Mouse (Mus musculus) CH12.LX (cell line): Measurements from ENCODE around the gene Exoc7. TPM values are rescaled to one million over a fixed set of nuclear protein-coding genes. Genes with fewer than 3 reads are reported as not detected.

Source experiments
- DNase-seq: peaks from one replicate; pipeline ENCODE4 v3.0.0-alpha.2; 2013; ENCODE audit errors: extremely low read depth
- H3K27ac ChIP-seq: 2 replicates; pipeline ENCODE4 v1.5.1; 2012; ENCODE audit warnings: low read depth, mild to moderate bottlenecking, control low read depth, moderate library complexity; ENCODE audit not compliant: insufficient read depth
- H3K27me3 ChIP-seq: replicated peaks from 2 replicates; pipeline ENCODE3; 2012; ENCODE audit warnings: inconsistent platforms
- H3K36me3 ChIP-seq, 2 experiments: replicated peaks in 1 of 2; 2 replicates each; pipeline versions ENCODE3 to v1.6.1; 2012; ENCODE audit warnings: inconsistent platforms in 1 of 2, low read length in 1 of 2, mild to moderate bottlenecking in 1 of 2, mixed read lengths in 1 of 2, moderate library complexity in 1 of 2; ENCODE audit not compliant: control insufficient read depth in 1 of 2, insufficient read depth in 1 of 2
- H3K4me1 ChIP-seq, 2 experiments: 2 replicates each; pipeline ENCODE4 v1.6.1; 2012; ENCODE audit warnings: inconsistent platforms in 1 of 2, moderate library complexity in 1 of 2; ENCODE audit not compliant: insufficient read depth in 2 of 2, control insufficient read depth in 1 of 2
- H3K4me2 ChIP-seq: 2 replicates; pipeline ENCODE4 v1.6.1; 2012; ENCODE audit warnings: low read depth, mild to moderate bottlenecking, control low read depth; ENCODE audit not compliant: poor library complexity, insufficient read depth, severe bottlenecking
- H3K4me3 ChIP-seq, 3 experiments: fragments of 150-350 bp in 1 of 3; sonication (generic) in 1 of 3; replicated peaks in 1 of 3; 2 replicates each; pipeline versions ENCODE3 to v1.5.1; 2011 to 2012; ENCODE audit warnings: low read depth in 2 of 3, low read length in 2 of 3, mild to moderate bottlenecking in 2 of 3, moderate library complexity in 2 of 3, control low read depth in 1 of 3, improper control_type of control experiment in 1 of 3, inconsistent platforms in 1 of 3, mixed read lengths in 1 of 3; ENCODE audit not compliant: poor library complexity in 1 of 3
- H3K79me2 ChIP-seq: replicated peaks from 2 replicates; pipeline ENCODE4 v1.6.1; 2012; ENCODE audit warnings: mild to moderate bottlenecking, moderate library complexity; ENCODE audit not compliant: control insufficient read depth, poor library complexity, insufficient read depth, severe bottlenecking; ENCODE audit errors: extremely low read depth
- H3K9ac ChIP-seq: 2 replicates; pipeline ENCODE4 v1.6.1; 2012; ENCODE audit warnings: low read depth, mild to moderate bottlenecking, control low read depth, moderate library complexity; ENCODE audit not compliant: insufficient read depth
- H3K9me3 ChIP-seq: replicated peaks from 2 replicates; pipeline ENCODE3; 2012; ENCODE audit warnings: low read length, inconsistent platforms, mixed read lengths
- CHD1 ChIP-seq: IDR thresholded peaks from 2 replicates; pipeline ENCODE4 v1.6.1; 2012; ENCODE audit warnings: low read depth, low read length, improper control_type of control experiment, inconsistent platforms
- CHD2 ChIP-seq: IDR thresholded peaks from 2 replicates; pipeline ENCODE4 v1.6.1; 2011; ENCODE audit warnings: low read length, improper control_type of control experiment
- E2F4 ChIP-seq: IDR thresholded peaks from 2 replicates; pipeline ENCODE4 v1.6.1; 2011; ENCODE audit warnings: low read depth, low read length, improper control_type of control experiment; ENCODE audit not compliant: insufficient replicate concordance
- ELF1 ChIP-seq: IDR thresholded peaks from 2 replicates; pipeline ENCODE4 v1.6.1; 2014; ENCODE audit warnings: low read depth, mild to moderate bottlenecking, inconsistent platforms, low read length, improper control_type of control experiment
- ETS1 ChIP-seq: conservative IDR thresholded peaks from 2 replicates; pipeline ENCODE4 v1.6.1; 2012; ENCODE audit warnings: low read depth, mild to moderate bottlenecking, inconsistent platforms, low read length, improper control_type of control experiment, moderate library complexity
- GABPA ChIP-seq: IDR thresholded peaks from 2 replicates; pipeline ENCODE4 v1.6.1; 2012; ENCODE audit warnings: low read depth, low read length, improper control_type of control experiment, inconsistent platforms; ENCODE audit not compliant: insufficient replicate concordance
- HCFC1 ChIP-seq: IDR thresholded peaks from 2 replicates; pipeline ENCODE4 v1.6.1; 2012; ENCODE audit warnings: low read depth, mild to moderate bottlenecking, inconsistent platforms, low read length, improper control_type of control experiment
- IRF4 ChIP-seq: IDR thresholded peaks from 2 replicates; pipeline ENCODE4 v1.6.1; 2014; ENCODE audit warnings: low read depth, mild to moderate bottlenecking, inconsistent platforms, low read length, improper control_type of control experiment
- JUN ChIP-seq: IDR thresholded peaks from 2 replicates; pipeline ENCODE4 v1.6.1; 2011; ENCODE audit warnings: low read depth, mild to moderate bottlenecking, low read length, improper control_type of control experiment, moderate library complexity; ENCODE audit not compliant: insufficient read depth
- JUND ChIP-seq: conservative IDR thresholded peaks from 2 replicates; pipeline ENCODE4 v1.6.1; 2011; ENCODE audit warnings: low read depth, low read length, improper control_type of control experiment
- KAT2A ChIP-seq: IDR thresholded peaks from 2 replicates; pipeline ENCODE4 v1.6.1; 2012; ENCODE audit warnings: low read length, improper control_type of control experiment, inconsistent platforms; ENCODE audit not compliant: insufficient replicate concordance
- MAX ChIP-seq: IDR thresholded peaks from 2 replicates; pipeline ENCODE4 v1.6.1; 2011; ENCODE audit warnings: low read length, improper control_type of control experiment
- MYC ChIP-seq: IDR thresholded peaks from 2 replicates; pipeline ENCODE4 v1.6.1; 2011; ENCODE audit warnings: low read depth, mild to moderate bottlenecking, improper control_type of control experiment, low read length
- NELFE ChIP-seq: IDR thresholded peaks from 2 replicates; pipeline ENCODE4 v1.6.1; 2011; ENCODE audit warnings: low read depth, low read length, improper control_type of control experiment
- NRF1 ChIP-seq: IDR thresholded peaks from 2 replicates; pipeline ENCODE4 v1.6.1; 2014; ENCODE audit warnings: low read depth, mild to moderate bottlenecking, inconsistent platforms, low read length, improper control_type of control experiment, moderate library complexity
- POLR2A ChIP-seq: IDR thresholded peaks from 2 replicates; pipeline ENCODE4 v1.6.1; 2011; ENCODE audit warnings: low read depth, mild to moderate bottlenecking, improper control_type of control experiment, low read length
- SMC3 ChIP-seq: IDR thresholded peaks from 2 replicates; pipeline ENCODE4 v1.6.1; 2011; ENCODE audit warnings: low read depth, low read length, improper control_type of control experiment
- TCF12 ChIP-seq: IDR thresholded peaks from 2 replicates; pipeline ENCODE4 v1.6.1; 2014; ENCODE audit warnings: low read depth, mild to moderate bottlenecking, inconsistent platforms, low read length, improper control_type of control experiment
- UBTF ChIP-seq: IDR thresholded peaks from 2 replicates; pipeline ENCODE4 v1.6.1; 2012; ENCODE audit warnings: low read depth, mild to moderate bottlenecking, inconsistent platforms, low read length, improper control_type of control experiment, moderate library complexity
- ZC3H11A ChIP-seq: IDR thresholded peaks from 2 replicates; pipeline ENCODE4 v1.6.1; 2012; ENCODE audit warnings: low read depth, mild to moderate bottlenecking, inconsistent platforms, low read length, improper control_type of control experiment
- ZKSCAN1 ChIP-seq: IDR thresholded peaks from 2 replicates; pipeline ENCODE4 v1.6.1; 2012; ENCODE audit warnings: low read depth, inconsistent platforms, low read length, improper control_type of control experiment, borderline replicate concordance
- ZMIZ1 ChIP-seq: IDR thresholded peaks from 2 replicates; pipeline ENCODE4 v1.6.1; 2012; ENCODE audit warnings: low read depth, mild to moderate bottlenecking, inconsistent platforms, low read length, improper control_type of control experiment
- dilution Hi-C: fragments of 300-500 bp; cut with MboI; formaldehyde crosslinking; loops from 2 replicates; pipeline ENCODE4 v1.14.3; 2020; ENCODE audit warnings: low sequenced_read_pairs; ENCODE audit not compliant: extremely low pct_unique_long_range_greater_than_20kb, extremely low pct_ligation_motif_present
- in situ Hi-C: fragments of 300-500 bp; cut with MboI; formaldehyde crosslinking; loops from 3 replicates; pipeline ENCODE4 v1.14.3; 2019; ENCODE audit warnings: low sequenced_read_pairs, low pct_ligation_motif_present, low pct_unique_long_range_greater_than_20kb, mixed read lengths
- polyA plus RNA-seq: library from polyadenylated mRNA; unstranded; fragments of >175 nt; gene quantifications from 2 replicates; pipeline ENCODE4 v1.2.1, GENCODE M21; 2012; ENCODE audit warnings: low read depth; ENCODE audit not compliant: insufficient read length
- total RNA-seq, 2 experiments: library from RNA; depleted of rRNA; stranded (reverse); fragments of 300-350 nt in 1 of 2; fragments of >200 nt in 1 of 2; gene quantifications; 2 replicates each; pipeline ENCODE4 v1.2.3; 2012 to 2014

The Exoc7 gene
- total and polyA plus RNA-seq, 3 experiments, result 32.2 to 51.8 (median 42.1) TPM

DNA sequence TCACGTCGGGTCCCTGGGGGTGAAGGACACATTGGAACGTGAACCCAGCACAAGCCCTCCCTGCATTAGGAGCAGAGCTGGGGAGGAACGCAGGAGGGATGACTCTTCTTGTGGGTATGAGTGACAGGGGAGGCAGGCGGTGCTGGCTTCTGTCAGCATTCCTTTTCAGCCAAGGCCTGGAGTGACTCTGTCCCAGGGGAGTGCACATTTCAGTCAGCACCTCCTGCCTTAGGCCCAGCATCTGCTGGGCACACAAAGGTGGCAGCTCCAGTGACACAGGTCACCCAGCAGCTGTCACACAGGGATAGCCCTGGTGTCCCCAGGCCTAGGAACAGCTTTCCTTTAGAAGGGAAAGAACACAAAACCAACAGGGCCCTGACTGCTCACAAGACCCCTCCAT lies 40.9 kb upstream of the Exoc7 start:
- H3K4me1 ChIP-seq, result peaks cover 6 to 21% of the 10 kb centered on the region in 2 experiments
- no peaks in the 10 kb centered on the region for H3K9me3 ChIP-seq
- no peak overlapping the region for H3K4me3 ChIP-seq
- no peak overlapping the region for H3K27ac ChIP-seq
- no peak overlapping the region for H3K9ac ChIP-seq
- H3K36me3 ChIP-seq, result peaks cover 53 to 62% of the 10 kb centered on the region in 2 experiments
- H3K4me2 ChIP-seq, result no peak overlapping the region
- no peak for DNase-seq
- in situ Hi-C loops, result no loop called here
- no peaks in the 10 kb centered on the region for H3K79me2 ChIP-seq
- dilution Hi-C loops, result no loop called here
- no peaks in the 10 kb centered on the region for H3K27me3 ChIP-seq
- TF ChIP-seq NELFE (no peak), NRF1 (no peak), POLR2A (no peak), HCFC1 (no peak), GABPA (no peak), KAT2A (no peak), ETS1 (no peak), JUND (no peak), IRF4 (no peak), TCF12 (no peak), E2F4 (no peak), JUN (no peak)
- TF ChIP-seq, all 38 proteins: peak for 0

DNA sequence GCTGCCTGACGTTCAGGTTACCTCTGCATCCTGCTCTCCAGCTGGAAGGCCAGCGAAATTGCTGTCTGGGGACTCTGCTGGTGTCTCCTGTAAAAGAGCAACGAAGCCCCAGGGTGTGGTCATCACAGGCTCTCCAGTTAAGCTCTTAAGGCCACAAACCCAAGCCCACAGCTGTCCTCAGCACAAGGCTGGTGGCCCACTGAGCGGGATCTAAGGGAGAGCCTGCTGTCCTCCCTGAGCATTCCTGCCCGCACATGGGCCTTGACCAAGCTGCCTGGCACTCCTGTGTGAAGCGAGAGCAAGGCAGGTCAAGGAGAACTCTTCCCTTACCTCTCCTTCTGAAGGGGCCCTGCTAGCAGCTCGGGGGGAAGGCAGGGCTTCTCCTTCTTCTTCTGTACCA lies 40.0 kb upstream of the Exoc7 start:
- no peaks in the 10 kb centered on the region for H3K27me3 ChIP-seq
- H3K9ac ChIP-seq, result no peak overlapping the region
- H3K4me3 ChIP-seq, result no peak overlapping the region
- TF ChIP-seq ZMIZ1 (no peak), ZKSCAN1 (no peak), CHD1 (no peak), JUND (no peak), JUN (no peak), NELFE (no peak), UBTF (no peak), ZC3H11A (no peak), MYC (no peak), CHD2 (no peak), MAX (no peak), POLR2A (no peak), TCF12 (no peak), SMC3 (no peak), ELF1 (no peak)
- H3K4me1 ChIP-seq, result peaks cover 8 to 25% of the 10 kb centered on the region in 2 experiments
- dilution Hi-C loops (no loop called here), in situ Hi-C loops (no loop called here)
- peaks cover 62 to 70% of the 10 kb centered on the region in 2 experiments for H3K36me3 ChIP-seq
- no peak for DNase-seq
- no peaks in the 10 kb centered on the region for H3K9me3 ChIP-seq
- H3K27ac ChIP-seq, result no peak overlapping the region
- H3K4me2 ChIP-seq, result no peak overlapping the region
- H3K79me2 ChIP-seq, result no peaks in the 10 kb centered on the region
